Mouse (Mus musculus) right cerebral cortex, postnatal 10 days (tissue): ENCODE measurements around the gene Plcb4.
"Not testable (repeated sequence)": the region's sequence is repeated elsewhere in the genome, so short reads cannot be mapped to it uniquely, and the experiment has no call there.

Experiments used
- DNase-seq, 2 experiments: peaks; one replicate each; pipeline ENCODE4 v3.0.0; 2021; ENCODE audit warnings: low spot score in 2 of 2

Gene Plcb4

GRCm38 (mm10) chr2:135717232-135718134 lies 58.7 kb downstream of the Plcb4 start:
- DNase-seq, result peak; percentile 73 to 76

- DNase-seq, result no peak
Observed at GRCm38 (mm10) chr2:135722109-135722508, 63.3 kb downstream of the Plcb4 start.

- DNase-seq, result no peak
Observed at GRCm38 (mm10) chr2:135723387-135723786, 64.6 kb downstream of the Plcb4 start.

GRCm38 (mm10) chr2:135724489-135724888 lies 65.7 kb downstream of the Plcb4 start:
- DNase-seq, result no peak

GRCm38 (mm10) chr2:135725362-135725761 lies 66.6 kb downstream of the Plcb4 start:
- DNase-seq, result no peak

- no peak for DNase-seq
Observed at GRCm38 (mm10) chr2:135727088-135727487, 68.3 kb downstream of the Plcb4 start.

- no peak for DNase-seq
Observed at GRCm38 (mm10) chr2:135727925-135728324, 69.1 kb downstream of the Plcb4 start.

GRCm38 (mm10) chr2:135731591-135731990 lies 72.8 kb downstream of the Plcb4 start:
- DNase-seq, result no peak

GRCm38 (mm10) chr2:135732651-135733050 lies 73.8 kb downstream of the Plcb4 start:
- no peak for DNase-seq

GRCm38 (mm10) chr2:135733926-135734510 lies 75.2 kb downstream of the Plcb4 start:
- no peak for DNase-seq

GRCm38 (mm10) chr2:135737506-135737905 lies 78.7 kb downstream of the Plcb4 start:
- no peak for DNase-seq

GRCm38 (mm10) chr2:135738022-135738780 lies 79.4 kb downstream of the Plcb4 start:
- not testable (repeated sequence) for DNase-seq

GRCm38 (mm10) chr2:135738950-135739349 lies 80.1 kb downstream of the Plcb4 start:
- no peak for DNase-seq

GRCm38 (mm10) chr2:135742954-135743700 lies 84.3 kb downstream of the Plcb4 start:
- no peak for DNase-seq

GRCm38 (mm10) chr2:135744711-135745110 lies 85.9 kb downstream of the Plcb4 start:
- DNase-seq, result no peak

- no peak for DNase-seq
Observed at GRCm38 (mm10) chr2:135745126-135745525, 86.3 kb downstream of the Plcb4 start.

GRCm38 (mm10) chr2:135748441-135748840 lies 89.6 kb downstream of the Plcb4 start:
- no peak for DNase-seq

GRCm38 (mm10) chr2:135749606-135750005 lies 90.8 kb downstream of the Plcb4 start:
- peak; percentile 35 to 56 for DNase-seq

GRCm38 (mm10) chr2:135750748-135751147 lies 91.9 kb downstream of the Plcb4 start:
- no peak for DNase-seq

- no peak for DNase-seq
Observed at GRCm38 (mm10) chr2:135755792-135756191, 97.0 kb downstream of the Plcb4 start.

- DNase-seq, result no peak
Observed at GRCm38 (mm10) chr2:135757478-135757877, 98.7 kb downstream of the Plcb4 start.
